Mouse (Mus musculus): ENCODE measurements around the gene Atg16l1.
A peak's percentile ranks its signal among the peaks of the same experiment; 100 is the strongest.

DNA sequence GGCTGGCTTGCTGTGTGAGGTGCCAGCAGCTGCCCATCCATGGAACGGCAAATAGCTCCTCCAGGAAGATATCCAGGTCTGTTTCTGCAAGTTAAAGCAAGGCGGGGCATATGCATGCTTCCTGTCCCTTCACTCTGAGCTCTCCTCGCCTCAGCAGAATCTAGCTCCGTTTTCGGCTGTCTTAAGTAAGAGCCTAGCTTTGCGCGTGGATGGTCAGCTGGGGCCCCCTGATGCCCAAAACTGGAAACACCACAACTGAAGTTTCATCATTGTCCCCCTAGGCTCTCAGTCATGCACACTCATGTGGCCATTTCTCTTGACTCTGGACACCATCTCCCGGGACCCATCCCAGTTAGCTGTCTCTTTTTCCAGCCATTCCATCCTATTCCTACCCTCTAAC, 34.3 kb upstream of the Atg16l1 start:
- TF ChIP-seq CTCF (IDR thresholded peaks at IDR 0.05; ENCODE audit: control insufficient read depth, insufficient read depth, insufficient replicate concordance, low read depth, low read length) (peak; percentile 48; the same call in 1 of the 2 replicates), POLR2A (IDR thresholded peaks at IDR 0.05; ENCODE audit: control insufficient read depth, low read depth, low read length) (no peak)

All from testis, adult 2 months (tissue).